Mouse (Mus musculus) naive thymus-derived CD4-positive, alpha-beta T cell, adult 5 months (primary cell): ENCODE results near the gene Myo19. TPM values are rescaled to one million over a fixed set of nuclear protein-coding genes. Genes with fewer than 3 reads are reported as not detected.

Experiments used
- polyA plus RNA-seq: library from polyadenylated mRNA; unstranded; fragments of 100-300 nt; shearing (Covaris generic); gene quantifications from one replicate; pipeline ENCODE4 v1.2.1, GENCODE M21; 2017

The Myo19 gene
- polyA plus RNA-seq: 1.7 TPM

DNA sequence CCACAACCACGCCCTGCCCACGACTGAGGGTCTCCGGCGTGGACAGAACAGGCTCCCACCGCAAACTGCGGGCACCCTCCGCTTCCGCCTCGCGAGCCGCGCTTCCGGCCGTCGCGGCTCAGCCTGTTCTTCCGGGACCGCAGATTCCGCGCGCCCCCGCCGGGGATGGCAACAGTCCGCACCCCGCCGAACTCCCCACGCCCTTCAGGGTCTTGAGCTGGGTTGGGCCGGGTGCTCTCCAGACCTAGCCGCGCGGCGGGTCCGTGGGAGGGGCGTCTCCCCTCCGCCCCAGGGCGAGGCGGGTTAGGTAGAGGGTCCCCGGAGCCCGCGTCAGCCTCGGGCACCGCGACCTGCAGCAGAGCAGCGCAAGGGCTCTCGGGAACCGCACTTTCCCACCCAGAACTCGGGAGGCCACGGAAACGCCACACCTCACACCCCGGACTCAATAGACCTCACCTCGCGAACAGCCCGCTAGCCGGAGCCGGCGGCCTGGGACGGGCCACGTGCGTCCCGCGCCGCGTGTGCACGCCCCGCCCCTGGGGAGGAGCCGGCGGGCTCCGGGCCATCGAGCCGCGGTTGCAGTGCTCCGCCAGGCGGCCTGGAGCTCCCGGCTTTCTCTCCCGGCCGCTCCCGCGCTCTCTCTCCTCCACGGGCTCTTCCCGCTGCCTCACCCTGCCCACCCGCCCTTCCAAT, at the start of gene Myo19, which contains the start of gene Pigw:
Gene Myo19 (plus strand): TSS at position 377 of the 693 bp plus-strand sequence.
Gene Pigw (minus strand): TSS at position 514 of the 693 bp plus-strand sequence.

DNA sequence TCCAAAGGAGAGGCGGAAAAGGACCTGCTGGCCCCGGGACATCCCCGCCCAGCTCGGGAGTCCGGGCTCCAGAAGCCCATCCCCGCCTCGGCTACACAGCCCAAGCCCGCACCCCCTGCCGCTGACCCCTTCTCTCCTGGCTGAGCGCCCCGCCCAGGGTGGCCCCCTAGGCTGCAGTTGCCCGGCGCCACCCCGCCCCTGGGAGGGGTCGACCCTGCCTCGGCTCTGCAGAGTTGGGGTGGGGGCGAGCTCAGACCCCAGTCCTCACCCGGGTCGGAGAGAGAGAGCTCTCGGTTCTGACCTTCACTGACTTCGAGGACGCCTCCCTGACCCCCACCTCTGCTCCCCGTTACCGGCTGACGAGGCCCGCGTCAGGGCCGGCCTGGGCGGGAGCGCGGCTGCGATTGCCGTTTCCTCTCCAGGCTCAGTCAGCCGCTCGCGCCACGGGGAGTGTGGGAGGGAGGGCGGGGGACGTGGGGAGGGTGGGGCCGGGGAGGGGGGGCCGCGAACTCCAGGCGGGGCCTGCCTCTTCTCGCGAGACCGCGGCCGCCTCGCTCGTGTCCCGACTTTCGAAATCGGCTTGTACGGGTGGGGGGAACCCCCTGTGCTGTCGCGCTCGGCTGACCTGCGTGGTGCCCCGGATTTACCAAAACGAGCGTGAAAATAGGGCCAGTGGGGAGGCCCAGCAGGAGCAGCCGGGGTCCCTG, 9.5 kb upstream of the Myo19 start, which contains the start of gene Ggnbp2:
Gene Ggnbp2 (minus strand): TSS at position 481 of the 707 bp plus-strand sequence.

DNA sequence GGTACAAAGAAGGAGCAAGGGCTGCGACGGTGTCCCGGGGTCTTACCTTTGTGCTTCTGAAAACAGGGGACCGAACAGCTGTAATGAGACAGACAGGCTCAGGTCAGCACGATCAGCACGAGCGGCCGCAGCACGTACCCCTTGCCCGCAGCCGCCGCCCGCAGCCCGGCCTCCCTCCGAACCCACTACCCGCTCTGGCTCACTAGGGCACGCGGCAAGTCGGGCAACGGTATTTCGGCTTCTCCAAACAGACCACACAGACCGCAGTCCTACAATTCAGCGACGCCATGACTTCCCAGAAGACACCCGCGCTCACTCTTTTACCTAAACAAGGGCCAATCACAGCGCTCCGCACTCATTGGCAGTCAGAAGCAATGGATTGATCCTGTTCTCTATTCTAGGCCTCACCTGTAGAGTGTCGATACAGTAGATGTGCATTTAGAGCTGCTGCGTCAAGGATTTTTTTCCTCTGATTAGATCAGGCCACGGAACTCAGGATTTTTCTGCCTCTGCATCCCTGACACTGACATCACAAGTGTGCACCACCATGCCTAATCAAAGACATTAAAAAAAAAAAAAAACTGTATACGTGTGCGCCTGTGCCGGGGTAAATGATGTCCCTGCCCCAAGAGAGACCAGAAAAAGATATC, 36.2 kb downstream of the Myo19 start, which contains the start of gene Znhit3:
Gene Znhit3 (minus strand): TSS at position 314 of the 650 bp plus-strand sequence.

DNA sequence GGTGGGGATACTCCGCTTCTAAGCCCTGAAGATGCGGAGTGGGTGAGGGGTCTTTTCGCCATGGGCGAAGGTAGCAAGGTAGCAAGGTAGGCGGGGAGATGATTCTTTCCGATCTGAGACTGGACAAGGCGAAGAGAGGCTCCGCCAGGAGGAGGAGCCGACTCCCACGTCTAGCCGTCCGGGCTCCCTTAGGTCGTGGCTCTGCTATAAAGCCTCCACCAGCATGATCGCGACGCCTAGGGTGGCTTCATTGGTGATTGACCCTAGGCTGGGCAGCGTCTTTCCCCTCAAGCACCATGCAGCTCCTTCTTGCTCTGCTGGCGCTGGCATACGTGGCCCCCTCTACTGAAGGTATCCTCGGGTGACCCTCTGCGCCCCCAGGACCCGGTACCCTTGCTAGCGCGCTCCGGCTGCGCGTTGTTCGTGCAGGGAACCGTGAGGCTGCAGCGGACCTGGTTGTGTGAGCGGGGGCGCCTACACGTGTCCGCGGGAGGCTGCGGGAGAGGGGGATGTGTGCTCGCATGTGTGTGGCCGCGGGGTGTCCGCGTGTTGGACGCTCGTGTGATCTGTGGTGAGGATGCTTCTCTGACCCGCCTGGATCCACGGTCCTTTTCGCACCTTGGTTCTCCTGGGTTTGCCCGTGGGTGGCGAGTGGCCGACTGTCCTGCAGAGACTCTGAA, 77.8 kb downstream of the Myo19 start, which contains the start of gene Car4:
Gene Car4 (plus strand): TSS at position 196 of the 680 bp plus-strand sequence.

Other genes with a start within 250 kb of the Myo19 start
- gene Mrm1, start 60.6 kb upstream of the Myo19 start, polyA plus RNA-seq: 39.7 TPM
- 20.3 TPM for gene Dhrs11, start 51.2 kb upstream of the Myo19 start, polyA plus RNA-seq
- 157 TPM for gene Ggnbp2, start 9.3 kb upstream of the Myo19 start, polyA plus RNA-seq
- gene Pigw, start 137 bp downstream of the Myo19 start, polyA plus RNA-seq: 4.5 TPM
- gene Znhit3, start 36.2 kb downstream of the Myo19 start, polyA plus RNA-seq: 33.2 TPM
- gene Car4, start 77.6 kb downstream of the Myo19 start, polyA plus RNA-seq: not detected